Mouse (Mus musculus) neutrophil, adult 65 days (primary cell): ENCODE data around the gene Opa3. TPM values are rescaled to one million over a fixed set of nuclear protein-coding genes. Genes with fewer than 3 reads are reported as not detected.

Source experiments
- total RNA-seq: library from RNA; stranded (reverse); gene quantifications from 2 replicates; pipeline ENCODE4 v1.2.4, GENCODE M21; 2023

Gene Opa3
- 23.2 and 33.0 TPM in 2 replicates for total RNA-seq

GRCm38 (mm10) chr7:19227883-19228792 is at the start of gene Opa3:
Opa3 (plus strand) TSS chr7:19228334.

GRCm38 (mm10) chr7:19211996-19212755 is 16.0 kb upstream of the Opa3 start, which contains the start of gene Gpr4:
Gpr4 (plus strand) TSS chr7:19212538.

GRCm38 (mm10) chr7:19271238-19272172 is 43.4 kb downstream of the Opa3 start, which contains the start of gene Vasp:
Vasp (minus strand) TSS chr7:19271817.

GRCm38 (mm10) chr7:19279581-19280114 is 51.5 kb downstream of the Opa3 start, which contains the start of gene Ppm1n:
Ppm1n (minus strand) TSS chr7:19280064.

GRCm38 (mm10) chr7:19282385-19282784 is 54.3 kb downstream of the Opa3 start, which contains the start of gene Rtn2:
Rtn2 (plus strand) TSS chr7:19282624.

Other genes starting within 250 kb of the Opa3 start
- gene Nanos2, start 240.9 kb upstream of the Opa3 start, total RNA-seq: not detected in 2 replicates
- 0.48 TPM in 1 of 2 replicates, not detected in the other for gene Mypop, start 237.1 kb upstream of the Opa3 start, total RNA-seq
- 11.7 and 14.2 TPM in 2 replicates for gene Irf2bp1, start 224.3 kb upstream of the Opa3 start, total RNA-seq
- not detected in 2 replicates for gene Foxa3, start 204.8 kb upstream of the Opa3 start, total RNA-seq
- 48.2 and 50.0 TPM in 2 replicates for gene Sympk, start 204.0 kb upstream of the Opa3 start, total RNA-seq
- gene Rsph6a, start 173.6 kb upstream of the Opa3 start, total RNA-seq: not detected in 2 replicates
- 17.9 and 18.4 TPM in 2 replicates for gene Dmwd, start 152.1 kb upstream of the Opa3 start, total RNA-seq
- gene Dmpk, start 144.5 kb upstream of the Opa3 start, total RNA-seq: 3.2 and 5.1 TPM in 2 replicates
- gene Six5, start 133.7 kb upstream of the Opa3 start, total RNA-seq: not detected in 2 replicates
- gene Gm4969, start 110.0 kb upstream of the Opa3 start, total RNA-seq: not detected in 2 replicates
- 10.8 and 13.2 TPM in 2 replicates for gene Fbxo46, start 108.5 kb upstream of the Opa3 start, total RNA-seq
- gene Qpctl, start 79.0 kb upstream of the Opa3 start, total RNA-seq: 9.2 and 15.5 TPM in 2 replicates
- 23.1 and 30.1 TPM in 2 replicates for gene Snrpd2, start 78.6 kb upstream of the Opa3 start, total RNA-seq
- gene Gipr, start 62.2 kb upstream of the Opa3 start, total RNA-seq: not detected in 2 replicates
- 66.7 and 67.7 TPM in 2 replicates for gene Eml2, start 51.9 kb upstream of the Opa3 start, total RNA-seq
- 0.14 and 0.25 TPM in 2 replicates for gene Gpr4, start 15.8 kb upstream of the Opa3 start, total RNA-seq
- gene Vasp, start 43.5 kb downstream of the Opa3 start, total RNA-seq: 743 and 770 TPM in 2 replicates
- gene Ppm1n, start 51.7 kb downstream of the Opa3 start, total RNA-seq: 1.2 TPM in 2 replicates
- gene Rtn2, start 54.3 kb downstream of the Opa3 start, total RNA-seq: not detected in 2 replicates
- gene Fosb, start 81.7 kb downstream of the Opa3 start, total RNA-seq: 1,152 and 1,682 TPM in 2 replicates
- gene Ercc1, start 116.4 kb downstream of the Opa3 start, total RNA-seq: 17.8 and 28.2 TPM in 2 replicates
- 5.3 TPM in 2 replicates for gene Cd3eap, start 131.1 kb downstream of the Opa3 start, total RNA-seq
- 3.0 and 3.8 TPM in 2 replicates for gene Ppp1r13l, start 131.4 kb downstream of the Opa3 start, total RNA-seq
- 15.4 and 19.1 TPM in 2 replicates for gene Ercc2, start 153.7 kb downstream of the Opa3 start, total RNA-seq
- gene Klc3, start 175.8 kb downstream of the Opa3 start, total RNA-seq: 0.27 TPM in 1 of 2 replicates, not detected in the other
- 0.86 and 2.3 TPM in 2 replicates for gene Ckm, start 176.4 kb downstream of the Opa3 start, total RNA-seq
- gene Mark4, start 230.5 kb downstream of the Opa3 start, total RNA-seq: 29.7 and 32.2 TPM in 2 replicates
- 0.59 and 0.60 TPM in 2 replicates for gene Exoc3l2, start 235.0 kb downstream of the Opa3 start, total RNA-seq